8 mouse cellular contexts compared by ENCODE assay signal in genomic region chr6:126921111-126921881, GRCm38 (mm10). TPM values are rescaled to one million over a fixed set of nuclear protein-coding genes. Genes with fewer than 3 reads are reported as not detected.
DNase-seq lines count a peak whose midpoint lies in the region; ATAC-seq and TF ChIP-seq lines count a peak whose summit lies in the region.

Gene Dyrk4 (minus strand): TSS chr6:126921839.

- peak within 1 kb of the TSS; percentile 22; the same call in 1 of the 2 replicates for H3K4me3 ChIP-seq in kidney, adult 2 months (ENCODE audit: insufficient read depth, low read depth, low read length)
- H3K4me3 ChIP-seq in intestine, embryonic 16.5 days (ENCODE audit: low read length), result peak within 1 kb of the TSS; percentile 4; the same call in 1 of the 2 replicates
- peak within 1 kb of the TSS; percentile 25 for H3K4me3 ChIP-seq in lung, embryonic 16.5 days (ENCODE audit: low read length)

- TF ChIP-seq POLR2A in kidney, adult 2 months (IDR thresholded peaks at IDR 0.05; ENCODE audit: low read depth, low read length), result no peak

- H3K4me1 ChIP-seq in kidney, adult 2 months (ENCODE audit: control insufficient read depth, insufficient read depth, low read length), result no peaks in the 10 kb centered on the region
- no peaks in the 10 kb centered on the region; the same call in 1 of the 2 replicates for H3K4me1 ChIP-seq in intestine, embryonic 16.5 days (ENCODE audit: control insufficient read depth, insufficient read depth, low read length)
- peaks cover 2% of the 10 kb centered on the region; the same call in 1 of the 2 replicates for H3K4me1 ChIP-seq in lung, embryonic 16.5 days (replicated peaks; ENCODE audit: control insufficient read depth, insufficient read depth, low read length)

- no peaks in the 10 kb centered on the region for H3K27me3 ChIP-seq in kidney, adult 2 months (replicated peaks; ENCODE audit: control insufficient read depth, insufficient read depth, low read length)
- no peaks in the 10 kb centered on the region for H3K27me3 ChIP-seq in intestine, embryonic 16.5 days (replicated peaks; ENCODE audit: control insufficient read depth, insufficient read depth, low read length)
- H3K27me3 ChIP-seq in lung, embryonic 16.5 days (ENCODE audit: control insufficient read depth, insufficient read depth, low read depth, low read length), result no peaks in the 10 kb centered on the region

- H3K9me3 ChIP-seq in intestine, embryonic 16.5 days (ENCODE audit: control insufficient read depth, low read length), result no peaks in the 10 kb centered on the region
- H3K9me3 ChIP-seq in lung, embryonic 16.5 days (ENCODE audit: control insufficient read depth, low read length), result no peaks in the 10 kb centered on the region

- peak; percentile 82 for ATAC-seq in intestine, embryonic 16.5 days
- peak; percentile 88 for ATAC-seq in lung, embryonic 16.5 days (ENCODE audit: low read depth)

- 22% methylated on average over 21 of the region's 21 CpGs for WGBS in kidney, adult 2 months
- 10% methylated on average over 21 of the region's 21 CpGs for WGBS in intestine, embryonic 16.5 days
- WGBS in lung, embryonic 16.5 days, result 9% methylated on average over 21 of the region's 21 CpGs

- TF ChIP-seq CTCF in kidney, adult 2 months (conservative IDR thresholded peaks at IDR 0.05; ENCODE audit: insufficient read depth, insufficient read length, low read depth, low read length), result no peak

- peak; percentile 21 for DNase-seq in kidney, adult 2 months
- no peak for DNase-seq in kidney, adult 18-20 months
- peak; percentile 20 for DNase-seq in brain, adult 2 months (ENCODE audit: low read depth, low spot score)
- DNase-seq in heart, adult 18-20 months, result peak; percentile 18 to 48
- peak; percentile 16 for DNase-seq in right cerebral cortex, postnatal 4 days
- no peak for DNase-seq in ovary, postnatal 10 days (ENCODE audit: low spot score)

- H3K9ac ChIP-seq in intestine, embryonic 16.5 days (ENCODE audit: low read depth, low read length), result peak within 1 kb of the TSS; percentile 39; the same call in 1 of the 2 replicates
- H3K9ac ChIP-seq in lung, embryonic 16.5 days (ENCODE audit: low read length), result peak within 1 kb of the TSS; percentile 29; the same call in 1 of the 2 replicates

- H3K27ac ChIP-seq in kidney, adult 2 months (ENCODE audit: insufficient read depth, low read depth, low read length), result no peak within 1 kb of the TSS
- peak within 1 kb of the TSS; percentile 39; the same call in 1 of the 2 replicates for H3K27ac ChIP-seq in intestine, embryonic 16.5 days (ENCODE audit: low read length)
- peak within 1 kb of the TSS; percentile 82 for H3K27ac ChIP-seq in lung, embryonic 16.5 days (ENCODE audit: low read length)

- no peaks in the 10 kb centered on the region for H3K36me3 ChIP-seq in kidney, adult 2 months (ENCODE audit: control insufficient read depth, insufficient read depth, low read length)
- H3K36me3 ChIP-seq in intestine, embryonic 16.5 days (ENCODE audit: control insufficient read depth, insufficient read depth, low read length), result peaks cover 13% of the 10 kb centered on the region
- H3K36me3 ChIP-seq in lung, embryonic 16.5 days (ENCODE audit: control insufficient read depth, insufficient read depth, low read length), result peaks cover 20% of the 10 kb centered on the region

- peak within 1 kb of the TSS; percentile 26 for H3K4me2 ChIP-seq in intestine, embryonic 16.5 days (ENCODE audit: low read depth, low read length)
- peak within 1 kb of the TSS; percentile 39 for H3K4me2 ChIP-seq in lung, embryonic 16.5 days (ENCODE audit: low read depth, low read length)

RNA-seq across cellular contexts. Expression of gene Dyrk4, which starts in this region (rescaled TPM):
- not detected in 2 replicates for polyA plus RNA-seq in kidney, adult 2 months (2012; rRNA removed)
- total RNA-seq in heart, adult 18-20 months (2021), result not detected
- not detected in 2 replicates for polyA plus RNA-seq in intestine, embryonic 16.5 days (2015; fragmentation: Nextera tagmentation; extraction: Ambion mirVana)
- 0.19 and 0.21 TPM in 2 replicates for polyA plus RNA-seq in lung, embryonic 16.5 days (2015; fragmentation: Nextera tagmentation; extraction: Ambion mirVana)

Comparison
In these comparisons a context has a peak if more than half of its experiments do, and no peak if none do; other contexts are left out.
1. Peak in DNase-seq and H3K4me3 ChIP-seq in kidney, adult 2 months; RNA of the gene not detected or under 1 TPM.
2. Peak in DNase-seq in heart, adult 18-20 months; RNA of the gene not detected or under 1 TPM.
3. Peak in ATAC-seq, H3K4me3 ChIP-seq, H3K27ac ChIP-seq, H3K9ac ChIP-seq and H3K4me2 ChIP-seq in intestine, embryonic 16.5 days; RNA of the gene not detected or under 1 TPM.
4. Peak in ATAC-seq, H3K4me3 ChIP-seq, H3K27ac ChIP-seq, H3K9ac ChIP-seq and H3K4me2 ChIP-seq in lung, embryonic 16.5 days; RNA of the gene not detected or under 1 TPM.
5. DNase-seq: peak in brain, adult 2 months (single experiment) and right cerebral cortex, postnatal 4 days (single experiment); none in kidney, adult 18-20 months (single experiment) and ovary, postnatal 10 days (single experiment).
6. Peak in every context shown above with its lines, with median percentiles within 50 percentile points of each other: H3K4me3 ChIP-seq.